Mouse (Mus musculus): ENCODE measurements around the gene Fshr.
A peak's percentile ranks its signal among the peaks of the same experiment; 100 is the strongest.

Gene Fshr

GRCm38 (mm10) chr17:89034627-89035026 lies 165.8 kb downstream of the Fshr start:
- no peak for DNase-seq (ENCODE audit: low read depth, low spot score)

GRCm38 (mm10) chr17:89032981-89033380 lies 167.5 kb downstream of the Fshr start:
- no peak for DNase-seq (ENCODE audit: low read depth, low spot score)

- no peak for DNase-seq (ENCODE audit: low read depth, low spot score)
Measured at GRCm38 (mm10) chr17:89019518-89019917, 181.0 kb downstream of the Fshr start.

- DNase-seq (ENCODE audit: low read depth, low spot score): no peak
Measured at GRCm38 (mm10) chr17:89017002-89017401, 183.5 kb downstream of the Fshr start.

- DNase-seq (ENCODE audit: low read depth, low spot score): no peak
Measured at GRCm38 (mm10) chr17:89013691-89014090, 186.8 kb downstream of the Fshr start.

GRCm38 (mm10) chr17:89009117-89009516 lies 191.4 kb downstream of the Fshr start:
- DNase-seq (ENCODE audit: low read depth, low spot score): no peak

- DNase-seq (ENCODE audit: low read depth, low spot score): no peak
Measured at GRCm38 (mm10) chr17:89008680-89009079, 191.8 kb downstream of the Fshr start.

GRCm38 (mm10) chr17:89005959-89006358 lies 194.5 kb downstream of the Fshr start:
- no peak for DNase-seq (ENCODE audit: low read depth, low spot score)

- no peak for DNase-seq (ENCODE audit: low read depth, low spot score)
Measured at GRCm38 (mm10) chr17:88999907-89000306, 200.6 kb downstream of the Fshr start.

GRCm38 (mm10) chr17:88998243-88998642 lies 202.2 kb downstream of the Fshr start:
- DNase-seq (ENCODE audit: low read depth, low spot score): no peak

- DNase-seq (ENCODE audit: low read depth, low spot score): no peak
Measured at GRCm38 (mm10) chr17:88991238-88991637, 209.2 kb downstream of the Fshr start.

- no peak for DNase-seq (ENCODE audit: low read depth, low spot score)
Measured at GRCm38 (mm10) chr17:88980708-88981355, 219.6 kb downstream of the Fshr start.

GRCm38 (mm10) chr17:88974538-88974937 lies 225.9 kb downstream of the Fshr start:
- DNase-seq (ENCODE audit: low read depth, low spot score): no peak

GRCm38 (mm10) chr17:88966028-88966427 lies 234.4 kb downstream of the Fshr start:
- DNase-seq (ENCODE audit: low read depth, low spot score): no peak

- peak; percentile 86 for DNase-seq (ENCODE audit: low read depth, low spot score)
Measured at GRCm38 (mm10) chr17:88954011-88954410, 246.5 kb downstream of the Fshr start.

GRCm38 (mm10) chr17:88938153-88938681 lies 262.3 kb downstream of the Fshr start:
- no peak for DNase-seq (ENCODE audit: low read depth, low spot score)

GRCm38 (mm10) chr17:88937341-88938152 lies 262.9 kb downstream of the Fshr start:
- peak; percentile 79 for DNase-seq (ENCODE audit: low read depth, low spot score)

GRCm38 (mm10) chr17:88936941-88937340 lies 263.5 kb downstream of the Fshr start:
- DNase-seq (ENCODE audit: low read depth, low spot score): no peak

Measured in brain, adult 2 months (tissue).